Mouse (Mus musculus) heart, adult 8-10 months (tissue): ENCODE results near the gene Smarcc1. TPM values are rescaled to one million over a fixed set of nuclear protein-coding genes. Genes with fewer than 3 reads are reported as not detected.
A peak's percentile ranks its signal among the peaks of the same experiment; 100 is the strongest.
"Not testable (repeated sequence)": the region's sequence is repeated elsewhere in the genome, so short reads cannot be mapped to it uniquely, and the experiment has no call there.

Experiments used
- DNase-seq: peaks from one replicate; pipeline ENCODE4 v3.0.0; 2022; ENCODE audit warnings: low spot score
- total RNA-seq, 4 experiments: library from RNA; stranded (reverse); gene quantifications; 2 replicates each; pipeline ENCODE4 v1.2.4; 2022

Gene Smarcc1
- total RNA-seq, 4 experiments from 2014 or later, result 24.9 to 28.4 (median 26.8) TPM

- peak; percentile 99 for DNase-seq
Observed at GRCm38 (mm10) chr9:110131525-110132197, 14.2 kb downstream of the Smarcc1 start.

GRCm38 (mm10) chr9:110132201-110132605 lies 14.7 kb downstream of the Smarcc1 start:
- no peak for DNase-seq

- DNase-seq, result no peak
Observed at GRCm38 (mm10) chr9:110132921-110133320, 15.4 kb downstream of the Smarcc1 start.

- no peak for DNase-seq
Observed at GRCm38 (mm10) chr9:110134176-110134575, 16.7 kb downstream of the Smarcc1 start.

- no peak for DNase-seq
Observed at GRCm38 (mm10) chr9:110139119-110139518, 21.6 kb downstream of the Smarcc1 start.

- no peak for DNase-seq
Observed at GRCm38 (mm10) chr9:110142097-110142496, 24.6 kb downstream of the Smarcc1 start.

GRCm38 (mm10) chr9:110148598-110148997 lies 31.1 kb downstream of the Smarcc1 start:
- DNase-seq, result no peak

- DNase-seq, result no peak
Observed at GRCm38 (mm10) chr9:110159036-110159435, 41.5 kb downstream of the Smarcc1 start.

- not testable (repeated sequence) for DNase-seq
Observed at GRCm38 (mm10) chr9:110160486-110160885, 43.0 kb downstream of the Smarcc1 start.

GRCm38 (mm10) chr9:110162441-110162840 lies 44.9 kb downstream of the Smarcc1 start:
- no peak for DNase-seq

- no peak for DNase-seq
Observed at GRCm38 (mm10) chr9:110163071-110163470, 45.6 kb downstream of the Smarcc1 start.

GRCm38 (mm10) chr9:110170858-110171257 lies 53.4 kb downstream of the Smarcc1 start:
- DNase-seq, result no peak

- no peak for DNase-seq
Observed at GRCm38 (mm10) chr9:110199870-110200269, 82.4 kb downstream of the Smarcc1 start.

- DNase-seq, result no peak
Observed at GRCm38 (mm10) chr9:110205526-110206404, 88.3 kb downstream of the Smarcc1 start.

- no peak for DNase-seq
Observed at GRCm38 (mm10) chr9:110206437-110206836, 88.9 kb downstream of the Smarcc1 start.

GRCm38 (mm10) chr9:110208265-110208664 lies 90.8 kb downstream of the Smarcc1 start:
- DNase-seq, result no peak

GRCm38 (mm10) chr9:110208967-110209366 lies 91.5 kb downstream of the Smarcc1 start:
- DNase-seq, result no peak

- DNase-seq, result no peak
Observed at GRCm38 (mm10) chr9:110224273-110224672, 106.8 kb downstream of the Smarcc1 start.

GRCm38 (mm10) chr9:110226191-110226590 lies 108.7 kb downstream of the Smarcc1 start:
- DNase-seq, result no peak

- no peak for DNase-seq
Observed at GRCm38 (mm10) chr9:110228671-110229070, 111.2 kb downstream of the Smarcc1 start.

- DNase-seq, result no peak
Observed at GRCm38 (mm10) chr9:110229112-110229511, 111.6 kb downstream of the Smarcc1 start.

GRCm38 (mm10) chr9:110229566-110230248 lies 112.2 kb downstream of the Smarcc1 start:
- no peak for DNase-seq
